8 mouse cellular contexts compared by ENCODE assay signal in the genomic region with DNA sequence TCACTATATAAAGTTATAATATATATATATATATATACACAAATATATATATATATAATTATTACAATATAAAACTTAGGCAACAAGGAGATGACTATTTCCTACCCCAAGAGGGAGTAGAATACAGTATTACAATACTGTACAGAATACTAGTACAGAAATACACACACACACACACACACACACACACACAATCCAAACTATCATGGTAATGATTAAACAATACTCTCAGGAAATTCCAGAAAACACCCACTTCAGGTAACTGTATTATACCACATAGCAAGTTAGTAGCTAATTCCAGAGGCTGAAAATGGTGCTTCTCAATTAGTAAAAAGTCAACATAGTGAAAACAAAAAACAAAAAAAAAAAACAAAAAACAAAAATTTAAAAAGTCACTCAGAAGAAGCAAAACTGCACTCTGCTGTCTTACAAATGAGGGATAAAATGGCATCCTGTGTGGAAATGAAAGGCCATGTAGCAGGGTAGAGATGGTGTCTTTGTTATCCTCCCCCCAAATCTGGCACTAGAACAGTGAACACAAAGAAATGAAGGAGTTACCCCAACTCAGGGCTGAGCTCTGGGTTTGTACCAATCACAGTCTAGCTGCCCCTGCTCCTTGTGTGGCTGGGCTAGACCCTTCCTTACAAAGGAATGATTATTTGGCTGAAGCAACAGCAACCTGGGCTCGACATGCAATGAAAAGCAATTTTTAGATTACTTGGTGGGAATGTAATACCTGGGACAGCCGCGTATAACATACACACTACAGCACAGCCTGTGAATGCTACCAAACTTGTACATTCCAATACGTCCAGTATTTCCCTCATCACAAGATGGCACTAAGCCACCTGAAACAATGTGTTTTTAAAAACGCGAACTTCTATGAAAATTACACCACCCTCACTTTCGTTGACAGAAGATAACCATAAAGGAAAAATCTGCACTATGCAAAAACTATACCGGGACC. TPM values are rescaled to one million over a fixed set of nuclear protein-coding genes. Genes with fewer than 3 reads are reported as not detected.
DNase-seq lines count a peak whose midpoint lies in the region; ATAC-seq and TF ChIP-seq lines count a peak whose summit lies in the region.

No protein-coding gene starts in this region.

- H3K36me3 ChIP-seq in heart, adult 2 months (ENCODE audit: control insufficient read depth, insufficient read depth, low read length): no peaks in the 10 kb centered on the region
- H3K36me3 ChIP-seq in E14TG2a.4 (ENCODE audit: insufficient read depth, low read length): no peaks in the 10 kb centered on the region
- H3K36me3 ChIP-seq in embryonic facial prominence, embryonic 14.5 days (ENCODE audit: control insufficient read depth, insufficient read depth, low read length): no peaks in the 10 kb centered on the region
- H3K36me3 ChIP-seq in megakaryocyte, embryonic 14.5 days (replicated peaks; ENCODE audit: low read length): peaks cover 22% of the 10 kb centered on the region

- H3K9me3 ChIP-seq in E14TG2a.4 (ENCODE audit: low read length): no peaks in the 10 kb centered on the region
- no peaks in the 10 kb centered on the region for H3K9me3 ChIP-seq in embryonic facial prominence, embryonic 14.5 days (ENCODE audit: control insufficient read depth, low read length)
- H3K9me3 ChIP-seq in megakaryocyte, embryonic 14.5 days: no peaks in the 10 kb centered on the region

- peak overlapping the region; percentile 83 for H3K27ac ChIP-seq in heart, adult 2 months
- H3K27ac ChIP-seq in embryonic facial prominence, embryonic 14.5 days (replicated peaks; ENCODE audit: low read depth, low read length): peak overlapping the region; percentile 75

- peak overlapping the region; percentile 98 for H3K4me3 ChIP-seq in heart, adult 2 months
- H3K4me3 ChIP-seq in E14TG2a.4 (replicated peaks; ENCODE audit: low read length): peak overlapping the region; percentile 94
- peak overlapping the region; percentile 94 for H3K4me3 ChIP-seq in embryonic facial prominence, embryonic 14.5 days (ENCODE audit: low read depth, low read length)
- peak overlapping the region; percentile 98 for H3K4me3 ChIP-seq in megakaryocyte, embryonic 14.5 days (replicated peaks)

- intact Hi-C loops in heart, adult 2 months (cut with DNase I): loop anchor here (2.0 to 10.0 kb wide), 2 partner anchors 708 to 786 kb away; a partner anchor contains a TSS
- intact Hi-C loops in heart, postnatal 14 days (cut with DNase I): no loop called here

- TF ChIP-seq CTCF in heart, adult 2 months (IDR thresholded peaks at IDR 0.05): no peak
- no peak for TF ChIP-seq CTCF in E14TG2a.4 (conservative IDR thresholded peaks at IDR 0.05; ENCODE audit: low read length)

- peak overlapping the region; percentile 75 for H3K4me2 ChIP-seq in embryonic facial prominence, embryonic 14.5 days (ENCODE audit: low read depth, low read length)

- no peak for TF ChIP-seq POLR2A in heart, adult 2 months (IDR thresholded peaks at IDR 0.05; ENCODE audit: insufficient read depth, low read depth, low read length)

- peaks cover 5% of the 10 kb centered on the region; the same call in 1 of the 2 replicates for H3K79me2 ChIP-seq in heart, adult 2 months (replicated peaks; ENCODE audit: control insufficient read depth, insufficient read depth, low read length)

- H3K4me1 ChIP-seq in heart, adult 2 months (ENCODE audit: control insufficient read depth, insufficient read depth, low read length): peaks cover 5% of the 10 kb centered on the region
- H3K4me1 ChIP-seq in E14TG2a.4 (replicated peaks; ENCODE audit: low read depth, low read length): peaks cover 14% of the 10 kb centered on the region
- H3K4me1 ChIP-seq in embryonic facial prominence, embryonic 14.5 days (ENCODE audit: control insufficient read depth, insufficient read depth, low read length): 0 out of 2 replicates have a peak, but pooled peaks cover 4% of the 10 kb centered on the region
- peaks cover 43% of the 10 kb centered on the region for H3K4me1 ChIP-seq in megakaryocyte, embryonic 14.5 days

- peak; percentile 55; the same call in 1 of the 2 replicates for ATAC-seq in embryonic facial prominence, embryonic 14.5 days (ENCODE audit: low read depth)

- no peak for DNase-seq in heart, adult 2 months
- no peak for DNase-seq in heart, postnatal 14 days
- peak; percentile 46 for DNase-seq in embryonic facial prominence, embryonic 14.5 days (ENCODE audit: low spot score)
- DNase-seq in kidney, adult 11 months: peak; percentile 9
- no peak for DNase-seq in adrenal gland, postnatal 25 days
- no peak for DNase-seq in testis, postnatal 10 days (ENCODE audit: low spot score)

- peak overlapping the region; percentile 93 for H3K9ac ChIP-seq in heart, adult 2 months (ENCODE audit: low read depth, low read length)
- H3K9ac ChIP-seq in embryonic facial prominence, embryonic 14.5 days (ENCODE audit: low read depth, low read length): peak overlapping the region; percentile 88

- TF ChIP-seq EP300 in heart, adult 2 months (IDR thresholded peaks at IDR 0.05; ENCODE audit: insufficient read depth, low read depth, low read length): no peak

- WGBS in heart, adult 2 months: 7% methylated on average over 8 of the region's 8 CpGs
- 4% methylated on average over 8 of the region's 8 CpGs for WGBS in embryonic facial prominence, embryonic 14.5 days

- H3K27me3 ChIP-seq in heart, adult 2 months (ENCODE audit: control insufficient read depth, insufficient read depth, low read length): no peaks in the 10 kb centered on the region
- no peaks in the 10 kb centered on the region for H3K27me3 ChIP-seq in E14TG2a.4 (ENCODE audit: insufficient read depth, low read length)
- H3K27me3 ChIP-seq in embryonic facial prominence, embryonic 14.5 days (replicated peaks; ENCODE audit: control insufficient read depth, insufficient read depth, low read length): no peaks in the 10 kb centered on the region
- no peaks in the 10 kb centered on the region for H3K27me3 ChIP-seq in megakaryocyte, embryonic 14.5 days (replicated peaks)

RNA-seq across cellular contexts. Expression of a gene that starts 1.2 kb away (rescaled TPM):
- total RNA-seq in heart, adult 2 months (2021): 10 to 100 TPM; 41.5 to 47.6 TPM
- polyA plus RNA-seq in heart, adult 2 months (2012; rRNA removed): 10.6 and 17.7 TPM in 2 replicates
- 10 to 100 TPM; 50.2 to 52.3 TPM for total RNA-seq in heart, postnatal 14 days (2021)
- polyA plus RNA-seq in embryonic facial prominence, embryonic 14.5 days (2014; fragmentation: Nextera tagmentation; extraction: Ambion mirVana): 95.3 and 97.2 TPM in 2 replicates
- 16.3 and 25.5 TPM in 2 replicates for polyA plus RNA-seq in megakaryocyte, embryonic 14.5 days (2012; ENCODE audit: insufficient read depth, low replicate concordance)
- total RNA-seq in adrenal gland, postnatal 25 days (2021): 52.6 and 59.6 TPM in 2 replicates

RNA-seq across cellular contexts. Expression of a gene that starts 41.0 kb away (rescaled TPM):
- total RNA-seq in heart, adult 2 months (2021): not detected
- not detected in 2 replicates for polyA plus RNA-seq in heart, adult 2 months (2012; rRNA removed)
- total RNA-seq in heart, postnatal 14 days (2021): not detected
- polyA plus RNA-seq in embryonic facial prominence, embryonic 14.5 days (2014; fragmentation: Nextera tagmentation; extraction: Ambion mirVana): 0.92 and 1.3 TPM in 2 replicates
- 0.13 TPM in 1 of 2 replicates, not detected in the other for polyA plus RNA-seq in megakaryocyte, embryonic 14.5 days (2012; ENCODE audit: insufficient read depth, low replicate concordance)
- total RNA-seq in adrenal gland, postnatal 25 days (2021): not detected in 2 replicates

Comparison
In these comparisons a context has a peak if more than half of its experiments do, and no peak if none do; other contexts are left out.
1. DNase-seq: peak in embryonic facial prominence, embryonic 14.5 days (single experiment) and kidney, adult 11 months (single experiment); none in heart, adult 2 months (0 of 2), heart, postnatal 14 days (0 of 2), adrenal gland, postnatal 25 days (single experiment) and testis, postnatal 10 days (single experiment).
2. Peak in every context shown above with its lines, with median percentiles within 50 percentile points of each other: H3K4me3 ChIP-seq.